Mouse (Mus musculus): ENCODE measurements around the gene Myo10.

Myo10 gene

DNA sequence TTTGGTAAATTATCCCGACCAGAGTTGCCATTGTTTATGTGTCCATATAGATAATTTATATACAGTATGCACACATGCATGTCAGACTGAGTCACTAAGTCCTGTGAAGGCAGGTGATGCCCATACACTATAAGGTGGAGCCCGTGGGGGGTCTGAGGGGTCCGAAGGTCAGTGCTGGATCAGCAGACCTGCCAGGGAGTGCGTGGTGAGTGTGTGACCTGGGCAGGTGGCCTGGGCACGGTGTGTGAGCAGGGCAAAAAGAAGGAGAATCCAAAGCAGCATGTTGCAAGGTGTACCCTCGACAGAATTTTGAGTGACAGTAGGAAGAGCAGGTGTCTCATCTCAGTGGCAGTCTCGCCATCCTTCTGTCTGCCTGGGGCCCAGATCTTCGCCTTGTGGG, 67.2 kb downstream of the Myo10 start:
- intact Hi-C loops (cut with DNase I): no loop called here

DNA sequence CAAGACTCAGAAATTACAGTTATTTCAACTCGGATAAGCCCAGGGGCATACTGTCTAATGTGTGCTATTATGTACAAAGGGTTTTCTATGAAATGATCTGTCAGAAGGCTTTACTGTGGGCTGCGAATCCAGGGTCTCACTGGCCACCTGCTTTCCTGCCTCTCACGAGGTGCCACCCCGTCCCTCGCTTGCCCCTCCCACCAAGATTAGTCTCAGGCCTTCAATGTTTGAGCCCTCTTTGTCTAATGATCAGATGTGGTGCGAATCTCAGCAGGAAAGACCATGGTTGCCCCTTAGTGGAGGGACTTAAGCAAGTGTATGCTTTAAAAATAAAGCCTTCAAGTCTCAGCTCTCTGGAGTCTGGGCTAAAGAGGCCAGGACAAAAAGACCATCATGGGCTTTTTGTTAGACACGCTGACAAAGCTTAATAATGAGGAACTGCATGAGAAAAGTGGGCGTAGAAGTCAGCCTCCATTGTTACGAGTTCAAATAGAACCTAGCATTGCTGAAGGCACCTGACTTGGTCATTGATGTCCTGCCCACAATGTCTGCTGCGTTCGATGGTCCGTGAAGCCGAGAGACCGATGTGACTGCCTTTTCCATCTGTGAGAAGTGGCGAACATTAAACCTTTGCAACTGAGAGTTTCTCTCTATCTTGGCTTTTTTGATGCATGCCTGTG, 67.9 kb downstream of the Myo10 start:
- intact Hi-C loops (cut with DNase I): no loop called here

DNA sequence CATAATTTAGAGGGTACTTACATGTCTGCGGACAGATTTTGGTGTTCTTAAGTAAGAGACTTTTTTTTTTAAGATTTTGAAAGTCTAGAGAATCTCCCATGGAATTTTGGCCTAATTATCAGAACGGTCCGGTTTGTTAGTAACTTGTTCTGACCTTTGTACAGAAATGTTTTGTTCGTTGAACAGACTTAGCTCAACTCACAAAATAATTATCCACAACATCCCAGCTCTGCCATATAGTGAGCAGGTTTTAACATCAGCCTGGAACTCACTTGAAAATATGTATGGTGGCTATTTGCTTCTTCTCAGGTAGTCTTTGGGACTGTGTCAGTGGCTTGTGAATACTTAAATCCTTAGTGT, 68.4 kb downstream of the Myo10 start:
- intact Hi-C loops (cut with DNase I): no loop called here

DNA sequence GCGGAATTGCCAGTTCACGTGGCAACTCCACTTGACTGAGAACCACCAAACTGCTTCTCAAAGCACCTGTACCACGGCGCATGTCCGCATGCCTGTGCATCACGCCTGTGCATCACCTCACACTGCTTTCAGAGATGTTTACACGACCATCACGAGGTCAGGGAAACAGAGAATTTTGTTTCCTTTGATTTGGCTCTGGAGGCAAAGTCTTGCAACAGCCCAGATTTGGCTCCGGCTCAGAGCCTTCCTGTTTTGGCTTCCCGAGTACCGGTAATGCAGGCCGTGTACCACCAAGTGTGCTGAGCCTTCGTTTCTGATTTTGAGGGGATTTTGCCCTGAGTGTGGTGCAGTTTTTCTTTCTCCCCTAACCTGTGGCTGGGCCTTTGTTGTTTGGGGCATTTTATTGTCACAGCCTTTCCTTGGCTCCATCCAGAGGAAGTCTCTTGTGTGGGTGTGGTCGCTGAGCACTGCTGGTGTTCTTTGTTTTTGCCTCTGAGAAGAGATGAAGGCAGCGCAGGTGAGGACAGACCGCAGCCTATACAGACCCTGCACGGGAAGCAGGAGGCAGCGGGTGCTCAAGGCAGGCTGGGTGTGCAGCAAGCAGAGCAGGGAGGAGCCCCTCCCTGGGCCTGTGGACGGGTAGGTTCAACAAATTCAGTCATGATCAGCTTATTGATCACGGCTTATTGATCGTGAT, 70.1 kb downstream of the Myo10 start:
- intact Hi-C loops (cut with DNase I): no loop called here

DNA sequence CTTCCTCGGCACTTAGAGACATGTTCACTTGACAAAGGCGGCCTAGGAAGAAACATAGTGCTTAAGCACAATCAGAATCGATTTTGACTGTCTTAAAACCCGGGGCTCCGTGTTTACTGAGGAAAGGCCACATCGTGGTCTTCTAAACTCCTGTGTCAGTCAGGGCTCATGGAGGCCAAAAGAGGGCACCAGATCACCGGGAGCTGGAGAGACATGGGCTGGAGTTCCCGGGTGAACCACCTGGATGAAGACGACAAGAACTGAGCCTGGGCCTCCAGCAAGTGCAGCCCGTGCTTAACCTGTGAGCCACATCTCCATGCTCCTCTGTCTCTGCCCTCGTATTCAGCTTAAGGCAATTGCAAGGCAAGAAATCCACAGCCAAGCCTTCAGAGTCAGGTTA, 71.4 kb downstream of the Myo10 start:
- intact Hi-C loops (cut with DNase I): no loop called here

DNA sequence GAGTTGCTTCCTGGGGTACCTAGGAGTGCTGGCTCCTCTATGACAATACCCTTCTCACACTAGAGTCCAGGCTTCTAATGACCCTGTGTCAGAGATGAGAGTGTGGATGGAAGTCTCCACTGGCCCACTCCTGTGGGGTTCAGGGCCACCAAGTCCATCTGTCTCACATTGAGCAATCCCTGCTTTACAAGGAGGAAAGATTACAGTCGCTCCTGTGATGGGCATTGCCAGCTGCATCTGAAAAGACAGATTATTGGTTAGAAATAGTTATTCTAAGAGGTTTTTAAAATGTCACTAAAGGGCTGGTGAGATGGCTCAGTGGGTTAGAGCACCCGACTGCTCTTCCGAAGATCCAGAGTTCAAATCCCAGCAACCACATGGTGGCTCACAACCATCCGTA, 72.4 kb downstream of the Myo10 start:
- intact Hi-C loops (cut with DNase I): no loop called here

DNA sequence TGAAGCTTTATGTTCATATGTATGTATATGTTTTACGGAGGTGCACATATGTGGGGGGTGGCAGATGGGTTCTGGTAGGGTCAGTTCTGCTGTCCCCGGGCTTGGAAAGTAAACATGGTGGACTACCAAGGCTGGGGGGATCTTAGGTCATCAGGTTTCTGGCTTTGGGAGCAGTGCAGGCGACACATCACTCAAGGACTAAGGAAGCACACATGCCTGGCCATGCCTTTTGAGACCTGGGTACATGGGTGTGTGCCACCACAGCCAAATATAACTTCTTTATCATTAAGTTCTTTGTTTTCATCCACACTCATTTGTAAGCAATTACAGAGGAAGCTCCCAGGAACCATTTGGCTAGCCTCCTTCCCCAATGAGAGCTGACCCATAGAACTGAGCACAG, 72.9 kb downstream of the Myo10 start:
- intact Hi-C loops (cut with DNase I): no loop called here

DNA sequence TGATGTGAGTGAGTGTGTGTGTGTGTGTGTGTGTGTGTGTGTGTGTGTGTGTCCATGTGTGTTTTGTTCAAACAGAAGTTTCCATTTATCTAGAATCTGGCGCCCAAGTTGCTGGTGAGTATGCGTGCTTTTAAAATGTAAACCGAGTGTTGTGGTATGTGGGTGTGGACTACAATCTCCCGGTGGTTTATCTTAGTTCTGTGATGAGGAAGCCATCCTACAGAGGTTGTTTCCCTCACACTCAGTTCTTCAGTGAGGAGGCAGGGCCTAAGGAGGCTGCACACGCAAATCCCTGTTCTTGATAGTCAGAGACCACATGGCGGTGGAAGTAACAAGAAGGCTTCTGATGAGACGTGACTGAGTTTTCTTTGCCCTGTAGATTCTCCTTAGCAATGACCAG, 73.6 kb downstream of the Myo10 start:
- intact Hi-C loops (cut with DNase I): no loop called here

DNA sequence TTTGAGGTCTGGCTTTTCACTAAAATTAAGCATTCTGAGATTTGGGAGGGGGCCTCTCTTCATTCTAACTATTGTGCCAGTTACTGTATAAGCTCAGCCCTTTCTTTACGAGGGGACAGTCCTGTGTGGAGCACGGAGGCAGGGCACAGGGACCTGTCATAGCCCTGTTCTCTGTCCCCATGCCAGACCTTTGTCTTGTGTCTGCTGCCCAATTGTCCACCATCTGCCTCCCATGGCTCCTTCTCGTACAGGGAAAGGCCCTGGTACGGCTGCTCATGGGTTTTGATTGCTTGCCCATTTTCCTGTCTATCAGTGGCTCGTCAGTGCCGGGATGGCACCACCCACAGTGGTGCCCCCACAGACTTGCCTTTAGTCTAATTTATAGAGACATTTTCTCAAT, 74.3 kb downstream of the Myo10 start:
- intact Hi-C loops (cut with DNase I): no loop called here

DNA sequence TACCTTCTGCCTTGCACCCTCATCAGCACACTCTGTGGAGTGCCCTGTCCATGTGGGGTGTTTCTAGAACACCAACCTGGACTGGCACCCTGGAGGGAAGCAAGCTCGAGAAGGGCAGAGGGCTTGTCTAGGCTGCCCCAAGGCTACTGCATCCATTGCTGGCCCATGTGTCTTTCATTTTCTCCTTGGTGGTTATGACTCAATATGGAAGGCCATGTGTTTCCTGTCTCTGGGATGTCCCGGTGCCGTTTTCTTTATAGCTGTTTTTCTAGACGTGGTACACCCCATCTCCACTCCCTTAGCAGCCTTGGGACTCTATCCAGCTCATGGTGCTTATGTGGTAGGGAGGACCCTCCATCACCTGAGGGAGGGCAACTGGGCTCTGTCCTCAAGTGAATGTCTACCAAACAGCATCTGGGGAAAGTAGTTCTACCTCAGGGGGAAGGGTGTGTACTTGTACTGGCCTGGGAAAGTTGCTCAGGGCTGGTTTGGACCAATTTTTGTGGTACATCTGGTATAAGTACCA, 76.8 kb downstream of the Myo10 start:
- intact Hi-C loops (cut with DNase I): no loop called here

DNA sequence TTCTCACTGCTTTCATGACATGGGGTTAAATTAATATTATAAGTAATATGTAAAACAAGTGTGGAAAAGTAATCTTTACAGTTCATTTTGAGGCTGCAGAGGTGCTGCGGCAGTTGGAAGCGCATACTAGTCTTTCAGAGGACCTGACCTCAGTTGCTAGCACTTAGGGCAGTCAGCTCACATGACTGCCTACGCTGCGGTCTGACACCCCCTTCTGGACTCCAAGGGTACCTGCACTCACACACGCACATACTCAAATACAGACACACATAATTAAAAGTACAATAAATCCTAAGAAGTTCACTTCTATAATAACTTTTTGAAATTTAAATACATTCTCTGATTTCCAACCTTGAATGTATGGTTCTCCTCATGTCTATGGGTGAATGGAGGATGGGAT, 80.3 kb downstream of the Myo10 start:
- intact Hi-C loops (cut with DNase I): no loop called here

DNA sequence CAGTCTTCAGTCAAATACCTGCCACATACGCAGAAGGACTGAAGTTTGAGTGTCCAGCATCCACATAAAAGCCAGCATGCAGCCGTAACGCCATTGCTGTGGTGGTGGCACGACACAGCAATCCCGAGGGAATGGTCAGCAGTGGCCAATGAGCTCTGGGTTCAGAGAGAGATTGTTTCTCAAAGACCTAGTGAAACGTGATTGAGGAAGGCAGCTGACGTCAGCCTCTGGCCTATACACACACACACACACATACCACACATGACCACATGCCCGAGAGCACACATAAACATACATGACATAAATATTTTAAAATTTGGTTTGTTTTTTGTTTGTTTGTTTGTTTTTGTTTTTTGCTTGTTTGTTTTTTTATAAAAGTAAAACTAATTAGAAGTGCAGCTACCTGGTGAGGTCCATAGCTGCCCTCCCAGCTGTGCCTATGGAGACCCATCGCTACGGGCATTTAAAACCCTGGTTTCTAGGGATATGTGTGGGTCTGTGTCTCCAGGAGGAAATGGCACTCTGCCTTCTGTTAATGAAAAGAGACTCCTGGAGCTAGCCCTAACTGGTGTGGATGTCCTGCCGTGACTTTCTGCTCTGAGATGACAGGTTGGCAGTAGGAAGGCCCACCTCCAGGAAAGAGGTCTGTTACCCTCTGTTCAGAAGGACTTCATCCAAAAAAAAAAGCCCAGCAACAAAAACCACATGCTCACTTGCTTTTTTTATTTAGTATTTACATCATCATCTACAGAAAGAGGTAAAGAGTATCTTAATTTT, 82.7 kb downstream of the Myo10 start:
- intact Hi-C loops (cut with DNase I): no loop called here

DNA sequence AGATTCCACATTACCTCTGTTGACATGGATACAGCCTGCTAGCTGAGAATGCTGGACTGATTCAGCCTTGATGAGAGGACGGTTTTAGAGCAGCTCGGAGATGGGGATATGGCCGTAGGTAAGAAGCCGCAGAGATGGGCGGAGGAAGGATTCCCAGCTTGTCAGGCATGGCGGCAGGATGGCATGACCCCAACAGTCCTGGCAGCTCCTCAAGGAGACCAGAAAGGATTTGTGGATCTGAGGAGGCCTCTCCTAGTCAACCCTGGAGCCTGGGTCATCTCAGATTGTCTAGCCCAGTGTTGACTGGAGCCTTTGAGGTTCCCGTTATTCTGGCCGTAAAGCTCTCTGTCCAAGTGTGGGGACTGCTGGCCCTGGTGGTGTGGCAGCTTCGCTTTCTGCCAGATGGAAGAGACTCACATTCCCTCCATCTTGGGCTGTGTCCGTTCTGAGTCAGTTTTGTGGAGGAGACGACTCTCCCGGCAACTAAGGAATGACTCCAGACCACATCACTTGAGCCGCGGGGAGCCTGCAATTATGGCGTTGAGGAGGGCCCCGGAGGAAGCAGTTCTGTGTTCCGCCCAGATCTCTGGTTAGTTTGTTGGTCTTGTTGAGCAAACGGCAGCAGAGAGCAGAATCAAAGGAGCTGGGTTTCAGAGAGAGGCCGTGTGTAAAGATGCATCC, 84.7 kb downstream of the Myo10 start:
- intact Hi-C loops (cut with DNase I): no loop called here

DNA sequence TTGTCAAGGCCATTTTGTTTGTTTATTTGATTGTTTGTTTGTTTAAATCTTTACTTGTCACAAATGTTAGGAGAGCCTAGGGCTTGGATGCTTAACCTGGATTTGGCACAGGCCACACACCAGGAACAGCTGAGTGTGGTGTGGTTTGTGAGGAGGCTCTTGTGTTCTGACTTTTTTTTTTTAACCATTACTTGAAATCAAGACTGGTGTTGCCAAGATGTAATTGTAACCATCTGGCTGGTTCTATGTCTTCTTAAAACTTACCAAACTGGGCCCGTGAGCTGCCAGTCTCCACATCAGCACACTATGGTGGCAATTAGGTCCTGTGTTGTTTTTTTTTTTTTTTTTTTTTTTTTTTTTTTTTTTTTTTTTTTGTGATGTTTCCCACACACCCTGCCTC, 85.6 kb downstream of the Myo10 start:
- intact Hi-C loops (cut with DNase I): no loop called here

DNA sequence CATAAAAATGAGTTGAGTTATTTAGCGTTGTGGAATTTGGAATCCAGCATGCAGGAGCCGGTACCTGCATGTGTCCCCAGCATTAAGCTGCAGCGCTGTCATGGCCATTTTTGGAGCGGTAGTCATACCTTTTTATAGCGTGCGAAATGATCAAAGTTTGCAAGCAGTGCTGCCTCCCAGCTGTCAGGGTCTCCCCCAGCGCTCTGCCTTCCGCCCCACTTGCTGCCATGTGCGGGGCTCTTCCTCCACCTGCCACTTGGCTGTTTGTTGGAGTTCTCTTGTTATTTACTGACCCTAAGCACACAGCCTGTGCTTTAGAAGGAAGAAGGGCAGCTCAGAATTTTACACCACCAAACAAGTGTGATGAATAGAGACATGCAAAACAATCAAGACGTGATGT, 88.6 kb downstream of the Myo10 start:
- intact Hi-C loops (cut with DNase I): no loop called here

DNA sequence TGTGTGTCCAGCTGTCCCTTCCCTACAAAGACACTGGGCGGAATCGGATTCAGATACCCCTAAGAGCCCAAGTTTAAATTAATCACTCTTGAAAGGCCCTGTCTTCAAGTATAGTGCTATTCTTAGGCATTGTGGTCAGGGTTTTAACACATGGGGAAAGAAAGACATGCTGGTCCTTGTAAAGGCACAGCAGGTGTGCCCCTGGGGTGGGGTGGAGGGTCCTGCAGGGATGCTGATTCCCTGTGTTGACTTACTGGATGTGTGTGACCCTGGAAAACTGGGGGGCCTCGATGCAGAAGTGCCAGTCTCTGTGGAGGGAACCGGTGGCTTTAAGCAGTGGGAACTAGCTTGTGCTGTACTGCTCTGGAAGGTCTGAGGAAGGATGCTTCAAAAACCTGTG, 90.6 kb downstream of the Myo10 start:
- intact Hi-C loops (cut with DNase I): no loop called here

DNA sequence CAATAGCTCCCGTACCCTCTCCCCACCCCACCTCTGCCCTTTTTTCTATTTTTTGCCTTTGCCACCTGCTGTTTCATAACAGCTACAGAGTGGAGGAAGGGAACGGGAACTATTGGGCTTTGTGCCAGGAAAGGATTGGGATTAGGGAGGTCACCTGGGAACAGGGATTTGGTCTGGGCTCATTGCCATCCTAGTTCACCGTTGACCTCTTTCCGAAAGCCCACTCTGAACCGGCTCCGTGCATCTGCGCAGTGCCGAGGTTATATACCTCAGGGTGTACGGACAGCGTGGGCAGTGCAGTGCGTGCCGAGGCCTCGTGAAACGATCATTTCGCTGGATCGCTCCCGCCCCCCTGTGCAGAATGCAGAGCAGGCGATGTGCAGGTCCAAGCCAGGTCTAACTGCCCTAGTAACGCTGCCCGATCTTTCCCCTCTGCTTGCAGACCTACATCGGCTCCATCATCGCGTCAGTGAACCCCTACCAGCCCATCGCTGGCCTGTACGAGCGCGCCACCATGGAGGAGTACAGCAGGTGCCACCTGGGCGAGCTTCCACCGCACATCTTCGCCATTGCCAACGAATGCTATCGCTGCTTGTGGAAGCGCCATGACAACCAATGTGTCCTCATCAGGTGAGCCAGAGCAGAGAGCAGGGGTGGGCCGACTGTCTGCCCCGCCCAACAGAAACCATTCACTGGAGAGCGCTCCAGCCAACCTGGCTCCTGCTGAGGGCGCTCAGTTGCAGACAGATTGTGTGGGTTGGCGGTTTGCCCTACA, 91.4 kb downstream of the Myo10 start:
- intact Hi-C loops (cut with DNase I): no loop called here

DNA sequence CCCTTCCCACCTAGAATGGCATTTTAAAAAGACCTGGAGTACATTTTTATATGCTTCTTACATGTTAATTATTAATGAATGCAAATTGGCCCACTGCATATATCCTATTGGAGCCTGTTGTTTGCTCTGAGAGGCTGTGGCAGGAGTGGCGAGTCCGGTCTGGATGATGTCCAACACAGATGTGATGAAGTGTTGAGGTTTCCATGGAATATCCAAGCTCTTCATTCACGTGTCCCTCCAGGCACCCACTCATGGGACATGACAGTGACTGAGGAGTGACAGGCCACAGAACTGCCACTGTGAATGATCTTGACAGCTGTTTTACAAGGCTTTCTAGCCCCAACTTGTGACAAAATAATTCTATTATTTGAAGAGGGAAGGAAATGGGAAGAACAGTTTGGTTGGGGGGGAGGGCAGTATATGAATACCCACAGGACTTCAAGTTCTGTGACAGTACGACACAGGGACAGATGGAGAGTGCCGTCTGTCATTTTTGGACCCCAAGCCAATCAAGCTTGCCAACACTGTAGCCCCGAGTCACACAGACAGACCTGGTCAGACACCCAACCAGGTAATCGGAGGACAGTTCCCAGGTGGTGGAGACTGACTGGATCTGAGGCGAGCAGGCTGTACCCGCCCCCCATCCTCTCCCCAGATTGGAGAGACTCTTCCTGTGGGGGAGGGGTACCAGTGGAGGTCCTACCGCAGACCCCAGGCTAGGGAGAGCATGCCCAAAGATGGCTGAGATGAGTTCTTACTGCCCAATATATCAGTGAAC, 93.1 kb downstream of the Myo10 start:
- intact Hi-C loops (cut with DNase I): loop anchor here (5.0 kb wide), 2 partner anchors 78 to 228 kb away; no protein-coding TSS in a partner anchor

DNA sequence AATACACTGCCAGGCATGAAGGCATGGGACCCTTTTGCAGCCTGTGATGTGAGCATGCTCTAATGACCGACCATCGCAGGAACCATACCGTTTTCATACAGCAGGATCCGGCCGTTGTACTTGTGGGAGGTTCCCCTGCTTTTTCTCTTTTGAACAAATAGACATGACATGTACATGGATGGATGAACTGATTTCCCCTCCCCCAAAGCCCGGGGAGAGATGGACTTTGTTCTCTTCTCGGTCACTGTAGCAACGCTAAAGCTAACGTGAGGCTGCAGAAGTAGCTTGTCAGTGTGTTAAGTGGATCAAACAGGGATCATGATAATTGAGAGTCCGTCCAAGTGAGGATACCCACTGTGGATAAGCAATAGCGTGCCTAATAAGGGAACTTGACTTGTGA, 93.7 kb downstream of the Myo10 start:
- intact Hi-C loops (cut with DNase I): loop anchor here (2.0 to 5.0 kb wide), 3 partner anchors 79 to 275 kb away; no protein-coding TSS in a partner anchor

DNA sequence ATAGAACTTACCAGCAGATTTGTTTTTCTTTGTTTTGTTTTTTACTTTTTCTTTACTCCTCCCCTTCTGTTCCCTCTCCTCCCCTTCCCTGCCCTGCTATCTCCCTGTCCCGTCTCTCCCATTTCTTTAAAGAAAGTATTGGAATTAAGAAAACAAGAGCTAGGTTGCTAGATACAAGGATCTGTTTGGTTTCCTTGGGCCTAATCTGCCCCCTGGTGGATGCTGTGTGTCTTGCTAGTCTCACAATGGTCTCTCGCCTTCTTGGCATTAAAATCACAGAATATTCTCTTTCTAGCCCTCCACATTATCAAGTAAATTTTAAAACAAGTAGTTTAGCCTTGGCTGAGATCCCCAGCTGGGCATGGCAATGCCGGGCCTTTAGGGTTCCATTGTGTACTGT, 94.7 kb downstream of the Myo10 start:
- intact Hi-C loops (cut with DNase I): loop anchor here (2.0 to 5.0 kb wide), 3 partner anchors 80 to 276 kb away; no protein-coding TSS in a partner anchor
